Mouse (Mus musculus) kidney, postnatal 25 days (tissue): ENCODE results near the gene Dgkk.
A peak's percentile ranks its signal among the peaks of the same experiment; 100 is the strongest.
"Not testable (repeated sequence)": the region's sequence is repeated elsewhere in the genome, so short reads cannot be mapped to it uniquely, and the experiment has no call there.

Source experiments
- DNase-seq, 2 experiments: peaks; one replicate each; pipeline ENCODE4 v3.0.0; 2021; ENCODE audit warnings: mixed read lengths in 2 of 2

Gene Dgkk

DNA sequence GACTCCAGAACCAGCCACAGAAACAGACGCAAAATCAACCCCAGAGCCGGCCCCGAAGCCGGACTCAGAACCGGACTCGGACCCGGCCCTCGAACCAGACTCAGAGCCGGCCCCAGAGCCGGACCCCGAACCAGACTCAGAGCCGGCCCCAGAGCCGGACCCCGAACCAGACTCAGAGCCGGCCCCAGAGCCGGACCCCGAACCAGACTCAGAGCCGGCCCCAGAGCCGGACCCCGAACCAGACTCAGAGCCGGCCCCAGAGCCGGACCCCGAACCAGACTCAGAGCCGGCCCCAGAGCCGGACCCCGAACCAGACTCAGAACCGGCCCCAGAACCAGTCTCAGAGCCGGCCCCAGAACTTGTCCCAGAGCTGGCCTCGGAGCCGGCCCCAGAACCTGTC, at the start of gene Dgkk:
Gene Dgkk, plus strand, starts transcription at position 301 of the 400 bp plus-strand sequence.
- DNase-seq: not testable (repeated sequence)

DNA sequence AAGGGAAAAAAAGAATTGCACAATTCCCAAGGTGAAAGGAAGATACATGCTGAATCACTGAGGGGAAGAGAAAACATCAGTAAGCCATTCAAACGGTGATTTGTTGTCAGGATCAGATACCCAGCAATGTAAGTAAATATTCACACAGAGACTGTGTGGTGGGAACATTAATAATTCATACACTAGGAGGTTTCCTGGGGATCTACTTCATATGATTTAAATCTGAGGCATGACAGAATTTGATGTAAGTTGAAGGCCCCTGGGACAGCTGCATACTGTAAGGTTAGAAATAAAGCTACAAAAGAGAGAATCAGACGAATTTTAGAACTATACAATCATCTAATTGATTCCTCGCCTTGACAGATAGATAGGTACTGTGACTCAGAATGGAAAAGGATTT, 45.1 kb upstream of the Dgkk start:
- DNase-seq: no peak

DNA sequence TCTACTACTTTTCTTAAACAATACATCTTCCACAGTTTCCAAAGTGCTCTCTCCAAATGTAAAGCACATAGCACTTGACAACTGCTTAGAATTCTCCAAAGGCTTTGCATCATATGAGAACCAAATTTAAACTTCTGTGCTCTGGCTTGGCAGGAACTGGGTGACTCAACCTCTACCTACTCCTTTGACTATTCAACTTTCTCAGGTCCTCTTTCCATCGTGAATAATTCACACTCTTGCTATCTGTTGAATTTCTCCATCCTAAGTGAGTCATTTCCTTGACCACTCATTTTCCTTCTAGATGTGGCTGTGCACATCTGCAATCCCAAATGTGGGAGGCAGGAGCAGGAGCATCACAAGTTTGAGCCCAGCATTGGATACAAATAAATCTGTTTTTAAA, 28.4 kb upstream of the Dgkk start:
- DNase-seq: no peak

- DNase-seq: no peak
These were observed 27.5 kb upstream of the Dgkk start for GRCm38 (mm10) chrX:6751549-6752047.

DNA sequence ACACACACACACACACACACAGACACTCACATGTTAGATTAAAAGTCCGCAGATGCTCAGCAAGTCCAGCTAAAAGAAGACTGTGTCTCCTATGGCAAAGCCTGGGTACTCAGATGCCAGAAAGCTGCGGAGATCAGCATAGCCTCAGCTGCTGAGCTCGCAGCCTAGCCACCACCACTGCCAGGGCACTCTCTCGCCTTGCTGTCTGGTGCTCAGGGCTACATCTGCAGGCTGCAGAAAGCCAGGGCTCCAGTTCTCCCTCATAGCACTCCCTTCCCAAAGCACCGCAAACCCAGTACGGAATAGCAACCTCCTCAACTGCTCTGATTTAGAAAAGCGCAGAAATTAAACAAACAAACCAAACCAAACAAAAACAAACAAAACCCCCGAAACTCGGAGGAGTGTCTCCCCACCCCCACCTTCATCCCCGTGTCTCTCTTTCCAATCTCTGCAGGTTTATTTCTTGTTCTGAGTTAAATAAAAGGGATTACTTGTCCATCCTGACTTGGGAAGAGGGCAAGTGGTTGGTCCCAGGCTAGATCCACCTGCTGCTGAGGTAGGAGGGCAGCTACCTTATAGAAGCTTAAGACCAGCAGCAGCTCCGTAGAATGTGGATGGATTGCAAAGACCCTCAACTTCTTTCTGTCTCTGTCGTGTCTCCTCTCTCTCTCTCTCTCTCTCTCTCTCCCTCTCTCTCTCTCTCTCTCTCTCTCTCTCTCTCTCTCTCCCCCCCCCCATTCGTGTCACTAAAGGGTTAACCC, 1.4 kb upstream of the Dgkk start:
- no peak for DNase-seq

DNA sequence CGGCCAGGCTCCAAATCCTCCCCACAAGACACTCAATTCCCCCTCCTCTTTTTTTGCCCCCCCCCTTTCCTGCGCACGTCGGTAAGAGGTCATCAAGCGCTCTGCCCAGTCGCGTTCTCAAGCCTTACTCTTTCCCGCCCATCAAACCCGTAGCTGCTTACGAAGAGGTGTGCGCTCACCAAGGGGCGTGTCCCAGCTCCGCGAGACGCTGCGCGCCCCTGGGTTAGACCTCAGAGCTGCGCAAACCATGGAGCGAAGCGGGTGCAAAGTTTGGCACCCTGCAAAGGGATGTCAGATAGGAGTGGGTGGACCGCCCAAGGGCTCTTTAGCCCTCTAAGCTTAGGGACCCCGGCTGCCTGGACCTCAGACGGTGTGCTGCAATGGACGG, 862 bp upstream of the Dgkk start:
- DNase-seq: peak in 1 of 2 experiments; percentile 2

DNA sequence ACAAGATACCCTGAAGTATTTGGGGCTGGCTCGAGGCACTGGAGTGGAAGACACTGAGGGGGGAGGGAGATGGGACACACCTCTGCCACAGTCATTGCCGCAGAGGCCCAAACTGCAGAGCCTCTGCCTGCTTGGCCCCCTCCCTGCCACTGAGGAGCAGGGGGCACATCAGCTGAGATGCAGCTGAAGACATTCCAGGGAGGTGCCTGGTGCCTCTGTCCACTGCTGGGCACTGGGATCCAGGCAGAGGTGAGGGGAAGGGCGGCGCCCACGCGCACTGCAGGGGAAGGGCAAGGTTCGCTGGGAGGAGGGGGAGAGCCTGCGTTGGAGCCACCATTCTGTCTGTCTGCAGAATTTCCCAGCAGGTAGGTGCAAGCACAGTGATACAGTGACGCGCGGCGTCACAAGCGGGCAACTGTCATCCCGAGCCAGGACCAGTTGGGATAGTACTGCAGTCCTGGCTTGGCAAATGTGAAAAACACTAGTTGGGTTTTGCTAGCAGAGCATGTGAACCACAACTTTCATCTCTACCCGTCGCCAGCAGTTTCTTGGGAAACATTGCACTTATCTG, 948 bp downstream of the Dgkk start:
- no peak for DNase-seq

DNA sequence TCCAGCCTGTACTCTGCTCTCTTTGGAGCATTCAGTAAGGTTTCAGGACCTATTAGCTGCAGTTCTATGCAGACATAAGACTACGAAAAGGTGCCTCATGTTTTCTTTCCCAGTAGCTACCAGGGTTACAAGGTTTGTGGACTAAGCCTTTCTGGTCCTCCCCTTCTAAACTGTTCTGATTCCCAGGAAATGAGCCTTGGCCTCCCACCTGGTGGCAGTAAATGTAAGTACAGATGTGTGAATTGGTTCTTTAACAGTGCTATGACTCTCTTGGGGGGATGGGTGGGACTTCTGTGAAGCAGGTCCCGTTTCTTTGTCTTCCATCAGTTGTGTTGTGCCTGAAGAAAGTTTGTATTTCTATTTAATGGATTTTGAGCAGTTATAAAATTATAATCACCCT, 53.4 kb downstream of the Dgkk start:
- DNase-seq: peak in 1 of 2 experiments; percentile 1

DNA sequence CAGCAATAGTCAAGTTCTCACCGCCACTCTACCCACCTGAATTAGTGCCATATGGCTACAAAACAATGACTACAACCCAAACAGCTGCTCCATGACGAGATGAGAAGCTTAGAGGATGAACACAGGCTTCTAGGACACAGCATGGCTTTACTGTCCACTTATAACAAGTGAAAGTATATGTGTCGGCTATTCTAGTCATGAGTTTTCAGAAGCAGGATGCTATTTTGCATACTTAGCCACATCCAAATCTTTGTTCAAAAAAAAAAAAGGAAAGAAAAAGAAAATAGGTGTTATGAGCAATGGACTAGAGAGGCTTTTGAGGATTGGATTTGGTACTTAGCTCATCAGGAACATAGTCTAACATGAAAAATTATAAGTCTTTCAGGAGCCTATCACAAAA, 74.4 kb downstream of the Dgkk start:
- no peak for DNase-seq

GRCm38 (mm10) chrX:6854136-6854535, 75.0 kb downstream of the Dgkk start:
- no peak for DNase-seq

DNA sequence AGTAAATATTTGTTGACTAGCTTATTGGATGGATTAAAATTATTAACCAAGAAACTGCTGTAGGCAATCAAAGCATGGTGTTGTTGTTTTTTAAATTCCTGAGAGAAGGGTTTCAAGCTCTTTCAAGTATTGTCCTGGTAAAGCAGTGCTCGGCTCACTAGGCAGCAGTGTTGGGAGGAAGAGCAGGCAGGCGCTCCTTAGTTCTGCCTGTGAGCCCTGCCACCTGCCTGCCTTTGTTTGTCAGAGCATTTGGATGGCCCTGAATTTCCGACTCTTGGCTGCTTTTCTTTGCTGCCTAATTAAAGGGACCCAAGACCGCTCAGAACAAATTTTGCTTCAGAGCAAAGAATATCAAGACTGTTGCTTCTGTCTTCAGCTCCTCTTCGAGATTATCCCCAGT, 114.8 kb downstream of the Dgkk start:
- DNase-seq: no peak

GRCm38 (mm10) chrX:6911047-6911446, 131.9 kb downstream of the Dgkk start:
- no peak for DNase-seq

DNA sequence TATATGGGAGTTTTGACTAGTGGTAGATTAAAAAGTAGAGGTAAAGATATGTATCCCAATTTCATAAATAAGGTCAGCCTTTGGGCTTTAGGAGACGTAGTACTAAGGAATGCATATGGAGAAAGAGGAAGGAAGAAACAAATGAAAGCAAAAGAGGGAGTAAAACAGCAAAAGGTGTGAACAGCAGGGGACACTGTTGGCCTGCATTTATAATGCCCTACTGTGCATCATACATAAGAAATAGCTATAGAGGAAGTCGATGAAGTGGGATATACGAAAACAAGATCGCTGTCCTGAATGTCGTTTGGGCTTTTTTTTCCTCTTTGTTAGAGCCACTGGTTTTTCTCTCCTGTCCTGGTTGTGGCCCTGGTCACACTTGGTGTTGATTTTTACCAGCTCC, 143.1 kb downstream of the Dgkk start:
- peak in 1 of 2 experiments; percentile 1 for DNase-seq

GRCm38 (mm10) chrX:6926224-6926623, 147.1 kb downstream of the Dgkk start:
- DNase-seq: no peak

DNA sequence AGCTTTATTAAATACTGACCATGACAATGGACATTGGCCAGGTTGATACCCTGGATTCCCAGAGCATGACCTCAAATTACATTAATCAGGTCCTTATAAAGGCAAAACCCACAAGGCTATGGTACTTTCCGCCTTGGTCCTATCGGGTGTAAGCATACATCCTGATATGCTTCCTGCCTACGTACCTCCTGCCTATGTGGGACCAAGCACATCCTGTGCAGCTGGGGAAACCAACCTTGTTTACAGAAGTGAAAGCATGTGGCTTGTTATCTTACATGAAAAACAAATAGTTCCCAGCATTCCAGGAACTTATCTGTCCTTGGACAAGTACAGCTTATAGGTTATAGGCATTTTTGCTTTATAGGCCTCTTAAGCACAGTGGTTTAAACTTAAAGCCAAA, 189.5 kb downstream of the Dgkk start:
- DNase-seq: no peak

DNA sequence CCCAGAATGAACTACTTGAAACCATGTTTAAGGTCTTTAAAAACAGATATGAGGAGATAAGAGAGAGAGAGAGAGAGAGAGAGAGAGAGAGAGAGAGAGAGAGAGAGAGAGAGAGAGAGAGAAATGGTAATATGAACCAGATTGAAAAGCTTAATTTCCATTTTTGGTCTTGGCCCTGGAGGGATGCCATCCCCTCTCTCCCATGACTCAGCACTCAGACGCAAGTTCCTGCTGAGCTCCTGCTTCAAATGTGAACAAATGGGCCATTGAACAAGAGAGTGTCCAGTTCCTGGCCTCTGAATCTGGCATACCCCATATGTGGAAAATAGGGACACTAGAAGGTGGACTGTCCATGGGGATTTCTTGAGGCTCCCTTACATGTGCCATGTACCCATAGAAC, 192.8 kb downstream of the Dgkk start:
- no peak for DNase-seq

DNA sequence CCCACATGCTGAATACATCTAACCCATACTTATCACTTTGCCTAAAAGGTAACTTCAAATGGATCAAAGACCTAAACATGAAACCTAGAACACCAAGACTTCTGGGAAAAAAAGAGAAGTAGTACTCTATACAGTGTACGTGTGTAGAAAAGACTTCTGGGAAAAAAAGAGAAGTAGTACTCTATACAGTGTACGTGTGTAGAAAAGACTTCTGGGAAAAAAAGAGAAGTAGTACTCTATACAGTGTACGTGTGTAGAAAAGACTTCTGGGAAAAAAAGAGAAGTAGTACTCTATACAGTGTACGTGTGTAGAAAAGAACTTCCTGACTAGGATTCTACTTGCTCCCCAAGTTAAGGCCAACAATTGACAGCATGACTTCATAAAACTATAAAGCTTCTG, 204.8 kb downstream of the Dgkk start:
- DNase-seq: not testable (repeated sequence)
